Mouse (Mus musculus) midbrain, embryonic 13.5 days (tissue): ENCODE results near the gene Pigyl. TPM values are rescaled to one million over a fixed set of nuclear protein-coding genes. Genes with fewer than 3 reads are reported as not detected.

Source experiments
- ATAC-seq: fragments of 200-750 bp; cut with Nextera tagmentation; 2 replicates; pipeline ENCODE4 v1.8.0; 2017; ENCODE audit warnings: mild to moderate bottlenecking, moderate TSS enrichment, moderate library complexity
- H3K27ac ChIP-seq: fragments of 300-500 bp; sonication (generic); 2 replicates; pipeline ENCODE4 v1.5.1; 2015; ENCODE audit warnings: inconsistent platforms, mild to moderate bottlenecking, moderate library complexity
- H3K27me3 ChIP-seq: fragments of 300-500 bp; sonication (generic); 2 replicates; pipeline ENCODE4 v1.6.1; 2015; ENCODE audit warnings: mild to moderate bottlenecking, inconsistent platforms
- H3K36me3 ChIP-seq: fragments of 300-500 bp; sonication (generic); 2 replicates; pipeline ENCODE4 v1.6.1; 2015; ENCODE audit warnings: mild to moderate bottlenecking, inconsistent platforms
- H3K4me1 ChIP-seq: fragments of 300-500 bp; sonication (generic); replicated peaks from 2 replicates; pipeline ENCODE4 v1.6.1; 2015; ENCODE audit warnings: inconsistent platforms
- H3K4me2 ChIP-seq: fragments of 300-500 bp; sonication (generic); replicated peaks from 2 replicates; pipeline ENCODE4 v1.6.1; 2015; ENCODE audit warnings: moderate library complexity, mild to moderate bottlenecking, inconsistent platforms
- H3K4me3 ChIP-seq: fragments of 300-500 bp; sonication (generic); replicated peaks from 2 replicates; pipeline ENCODE4 v1.5.1; 2015; ENCODE audit warnings: mild to moderate bottlenecking, inconsistent platforms
- H3K9ac ChIP-seq: fragments of 300-500 bp; sonication (generic); replicated peaks from 2 replicates; pipeline ENCODE4 v1.6.1; 2015; ENCODE audit warnings: mild to moderate bottlenecking, inconsistent platforms
- H3K9me3 ChIP-seq: fragments of 300-500 bp; sonication (generic); 2 replicates; pipeline ENCODE4 v1.6.1; 2016; ENCODE audit warnings: mild to moderate bottlenecking, inconsistent platforms
- WGBS: fragments of 180-500 bp; shearing (Covaris S2); methylation state at CpG from one replicate; pipeline ENCODE4 v1.1.7; 2015; 5-methylcytosine and 5-hydroxymethylcytosine counted together
- microRNA-seq: library from miRNA; unstranded; fragments of <30 nt; microRNA quantifications from one replicate; pipeline ENCODE4, GENCODE M21; 2016
- polyA plus RNA-seq: library from polyadenylated mRNA; unstranded; fragments of >200 nt; fragmentation: Nextera tagmentation; extraction: Ambion mirVana; gene quantifications from 2 replicates; pipeline ENCODE4 v1.2.1, GENCODE M21; 2015

Pigyl gene
- polyA plus RNA-seq, 1 experiment from 2014 or later = 79.4 TPM

DNA sequence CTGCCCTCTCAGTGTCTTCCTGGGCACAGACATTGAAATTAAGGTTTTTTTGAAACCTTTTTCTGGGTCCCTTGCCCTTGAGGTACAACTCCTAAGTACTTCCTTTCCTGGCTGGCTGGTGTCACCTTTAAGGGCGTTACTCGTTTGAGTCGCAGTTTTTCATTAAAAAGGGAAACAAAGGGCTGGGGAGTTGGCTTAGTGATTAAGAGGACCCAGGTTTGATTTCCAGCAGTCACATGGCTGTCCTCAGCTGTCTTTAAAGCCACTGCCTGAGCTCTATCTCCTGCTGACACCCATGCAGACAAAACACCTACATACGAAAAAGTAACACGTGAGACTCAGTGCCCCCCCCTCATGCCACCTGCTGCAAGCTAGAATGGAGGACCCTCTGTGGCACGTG is 9.3 kb downstream of the Pigyl start:
- Histone ChIP-seq H3K27me3 (0 out of 2 replicates have a peak, but pooled peaks cover 2% of the 10 kb centered on the region), H3K36me3 (no peaks in the 10 kb centered on the region), H3K4me3 (no peak overlapping the region), H3K27ac (no peak overlapping the region), H3K4me1 (peaks cover 8% of the 10 kb centered on the region; the same call in 1 of the 2 replicates), H3K9me3 (peaks cover 7% of the 10 kb centered on the region; the same call in 1 of the 2 replicates), H3K9ac (no peak overlapping the region), H3K4me2 (no peak overlapping the region)
- no peak for ATAC-seq
- WGBS = 53% methylated on average over 6 of the region's 6 CpGs

DNA sequence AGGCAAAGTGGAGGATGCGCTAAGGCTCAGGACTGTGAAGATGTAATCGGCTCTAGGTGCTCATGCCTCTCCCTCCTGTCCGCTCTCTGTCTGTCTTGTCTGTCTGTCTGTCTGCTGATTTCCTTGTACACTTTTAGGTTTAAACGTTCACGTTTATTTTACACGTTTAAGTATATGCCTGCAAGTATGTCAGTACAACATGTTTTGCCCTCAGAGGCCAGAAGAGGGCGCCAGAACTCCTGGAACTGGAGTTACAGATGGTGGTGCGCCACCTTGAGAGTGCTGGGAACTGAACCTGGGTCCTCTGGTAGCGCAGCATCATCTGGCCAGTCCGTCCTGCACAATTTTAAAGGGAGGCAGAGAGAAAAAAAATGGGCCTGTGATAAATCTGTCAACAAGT is 10.0 kb downstream of the Pigyl start:
- Histone ChIP-seq H3K4me1 (peaks cover 8% of the 10 kb centered on the region; the same call in 1 of the 2 replicates), H3K36me3 (no peaks in the 10 kb centered on the region), H3K27ac (no peak overlapping the region), H3K9ac (no peak overlapping the region), H3K4me3 (no peak overlapping the region), H3K9me3 (peaks cover 7% of the 10 kb centered on the region; the same call in 1 of the 2 replicates), H3K27me3 (0 out of 2 replicates have a peak, but pooled peaks cover 2% of the 10 kb centered on the region), H3K4me2 (no peak overlapping the region)
- WGBS = 89% methylated on average over 10 of the region's 10 CpGs
- no peak for ATAC-seq

DNA sequence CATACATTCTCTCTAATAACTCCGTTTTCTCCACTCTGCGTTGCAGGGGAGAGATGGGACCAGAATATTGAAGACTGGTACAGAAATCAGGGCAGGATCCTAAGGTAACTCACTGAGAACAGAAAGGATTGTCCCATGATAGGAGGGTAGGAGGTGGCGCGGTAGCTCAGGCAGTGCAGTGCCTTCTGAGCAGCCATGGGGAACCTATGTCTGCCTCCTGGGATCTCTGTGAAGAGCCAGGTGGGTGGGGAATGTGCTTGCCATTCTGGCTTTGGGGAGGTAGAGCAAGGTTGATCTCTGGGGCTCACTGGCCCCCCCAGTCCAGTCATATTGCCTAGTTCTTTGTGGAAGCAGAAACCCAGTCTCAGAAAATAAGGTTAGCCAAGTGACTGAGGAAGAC is 11.1 kb downstream of the Pigyl start:
- H3K9me3 ChIP-seq = peaks cover 7% of the 10 kb centered on the region; the same call in 1 of the 2 replicates
- WGBS = 96% methylated on average over 4 of the region's 4 CpGs

DNA sequence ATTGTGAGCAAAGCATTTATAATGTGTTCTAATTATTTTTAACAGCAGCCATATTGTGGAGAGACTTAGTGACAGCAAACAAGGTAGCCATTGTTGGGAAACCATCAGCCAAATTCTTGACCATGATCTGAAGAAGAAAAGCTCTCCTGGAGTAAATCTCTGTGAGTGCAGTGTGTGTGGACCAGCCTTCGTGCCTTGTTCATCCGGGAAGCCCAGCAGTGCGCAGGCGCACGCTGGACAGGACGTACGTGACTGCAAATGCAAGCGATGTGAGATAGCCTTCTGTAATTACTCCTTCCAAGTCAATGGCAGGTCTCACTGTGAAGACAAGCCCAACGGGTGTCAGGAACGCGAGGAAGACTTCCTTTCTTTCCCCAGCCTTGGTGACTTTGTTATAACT is 12.7 kb downstream of the Pigyl start:
- no peak overlapping the region for H3K9ac ChIP-seq
- H3K27ac ChIP-seq = no peak overlapping the region
- peaks cover 7% of the 10 kb centered on the region; the same call in 1 of the 2 replicates for H3K4me1 ChIP-seq
- no peak for ATAC-seq
- H3K9me3 ChIP-seq = peaks cover 7% of the 10 kb centered on the region; the same call in 1 of the 2 replicates
- H3K36me3 ChIP-seq = no peaks in the 10 kb centered on the region
- WGBS = 97% methylated on average over 11 of the region's 11 CpGs
- no peak overlapping the region for H3K4me2 ChIP-seq
- H3K4me3 ChIP-seq = no peak overlapping the region
- H3K27me3 ChIP-seq = no peaks in the 10 kb centered on the region

More for the DNA sequence above, 11.1 kb downstream of the Pigyl start:
- H3K27me3 ChIP-seq = 0 out of 2 replicates have a peak, but pooled peaks cover 2% of the 10 kb centered on the region
- H3K36me3 ChIP-seq = no peaks in the 10 kb centered on the region
- H3K9ac ChIP-seq = no peak overlapping the region
- ATAC-seq = no peak
- H3K4me3 ChIP-seq = no peak overlapping the region
- no peak overlapping the region for H3K27ac ChIP-seq
- peaks cover 8% of the 10 kb centered on the region; the same call in 1 of the 2 replicates for H3K4me1 ChIP-seq
- H3K4me2 ChIP-seq = no peak overlapping the region

DNA sequence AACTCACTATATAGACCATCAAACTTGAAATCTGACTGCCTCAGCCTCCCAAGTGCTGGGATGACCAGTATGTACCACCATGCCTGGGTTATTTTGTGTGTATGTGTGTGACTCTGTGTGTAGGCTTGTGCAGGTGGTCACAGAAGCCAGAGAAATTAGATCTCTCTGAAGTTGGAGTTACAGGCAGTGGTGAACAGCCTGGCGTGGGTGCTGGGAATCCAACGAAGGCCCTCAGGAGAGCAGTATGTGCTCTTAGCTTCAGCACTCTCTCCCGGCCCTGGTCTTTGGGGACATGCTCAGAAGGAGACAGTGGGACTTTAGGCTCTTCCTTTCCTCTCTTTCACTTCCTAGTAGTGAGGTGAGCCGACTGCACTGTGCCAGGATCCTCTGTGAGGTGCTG is 15.7 kb downstream of the Pigyl start:
- Histone ChIP-seq H3K4me1 (no peaks in the 10 kb centered on the region), H3K9ac (no peak overlapping the region), H3K27me3 (no peaks in the 10 kb centered on the region), H3K36me3 (no peaks in the 10 kb centered on the region), H3K27ac (no peak overlapping the region), H3K9me3 (peaks cover 11% of the 10 kb centered on the region; the same call in 1 of the 2 replicates), H3K4me3 (no peak overlapping the region), H3K4me2 (no peak overlapping the region)
- 86% methylated on average over 4 of the region's 4 CpGs for WGBS
- no peak for ATAC-seq

DNA sequence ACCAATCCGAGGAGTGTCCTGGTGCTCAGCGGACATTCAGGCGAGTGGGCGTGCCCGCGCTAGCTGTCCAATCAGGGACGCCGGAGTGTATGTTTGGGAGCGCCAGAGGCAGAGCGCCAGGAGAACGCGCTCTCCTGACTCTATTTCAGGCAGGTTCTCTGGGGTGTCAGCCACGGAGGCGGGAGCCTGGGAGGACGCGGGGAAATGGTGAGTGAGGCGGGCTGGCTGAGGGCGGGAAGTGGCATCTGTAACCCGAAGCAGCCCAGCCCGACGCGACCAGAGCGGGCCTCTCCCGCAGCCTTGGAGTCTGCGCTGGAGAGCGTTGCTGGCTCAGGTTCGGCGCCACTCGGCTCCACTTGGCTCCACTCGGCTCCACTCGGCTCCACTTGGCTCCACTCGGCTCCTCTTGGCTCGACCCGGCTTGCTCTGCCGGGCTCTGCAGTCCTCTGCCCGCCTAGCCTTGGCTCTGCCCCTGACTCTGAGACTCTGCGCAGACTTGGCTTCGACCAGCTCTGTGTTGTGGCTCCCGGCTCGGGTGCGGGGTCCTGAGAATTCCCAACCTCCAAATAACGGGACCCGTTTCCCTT is 31.5 kb downstream of the Pigyl start, which contains the start of gene Zfp872:
Zfp872 (plus strand) TSS at position 66 of the 587 bp plus-strand sequence.
- peaks cover 8% of the 10 kb centered on the region; the same call in 1 of the 2 replicates for H3K4me1 ChIP-seq
- peak within 1 kb of the TSS; percentile 45 for H3K4me3 ChIP-seq
- peak; percentile 82 for ATAC-seq
- H3K27ac ChIP-seq = no peak within 1 kb of the TSS
- peaks cover 5% of the 10 kb centered on the region; the same call in 1 of the 2 replicates for H3K9me3 ChIP-seq
- WGBS = 18% methylated on average over 43 of the region's 43 CpGs
- peaks cover 11% of the 10 kb centered on the region; the same call in 1 of the 2 replicates for H3K27me3 ChIP-seq
- H3K9ac ChIP-seq = peak within 1 kb of the TSS; percentile 55
- no peaks in the 10 kb centered on the region for H3K36me3 ChIP-seq
- H3K4me2 ChIP-seq = peak within 1 kb of the TSS; percentile 69

DNA sequence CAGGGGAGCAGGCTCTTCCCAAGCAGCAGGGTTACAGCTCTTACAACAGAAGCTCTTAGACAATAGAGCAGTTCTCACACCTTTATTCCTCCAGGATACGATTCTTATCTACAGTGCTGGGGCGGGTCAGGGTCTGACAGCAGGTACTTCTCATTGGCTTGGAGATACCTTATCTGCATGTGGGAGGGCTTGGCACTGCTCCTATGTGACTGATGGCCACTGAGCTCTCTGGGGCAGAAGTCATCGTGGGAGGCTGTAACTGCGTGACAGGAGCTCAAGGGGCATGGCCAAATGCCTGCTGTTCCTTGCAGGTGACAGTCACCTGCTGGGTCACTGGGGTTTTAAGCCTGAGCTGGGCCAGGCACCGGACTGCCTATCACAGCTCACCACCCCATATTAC is 39.8 kb downstream of the Pigyl start:
- H3K4me2 ChIP-seq = no peak overlapping the region
- peaks cover 3% of the 10 kb centered on the region; the same call in 1 of the 2 replicates for H3K36me3 ChIP-seq
- peaks cover 19% of the 10 kb centered on the region for H3K9me3 ChIP-seq
- WGBS = 50% methylated on average over 5 of the region's 5 CpGs
- H3K27ac ChIP-seq = no peak overlapping the region
- no peaks in the 10 kb centered on the region for H3K4me1 ChIP-seq
- H3K4me3 ChIP-seq = no peak overlapping the region
- H3K27me3 ChIP-seq = no peaks in the 10 kb centered on the region
- no peak for ATAC-seq
- no peak overlapping the region for H3K9ac ChIP-seq

Small RNAs within 50 kb of the gene (microRNA-seq; reads per million reads assigned to microRNA genes)
- gene Mir7084 = not detected

Other genes starting within 250 kb of the Pigyl start
- gene Rab3d, start 238.7 kb upstream of the Pigyl start, polyA plus RNA-seq = 10.8 and 11.4 TPM in 2 replicates
- 7.1 and 10.3 TPM in 2 replicates for gene Ccdc159, start 229.4 kb upstream of the Pigyl start, polyA plus RNA-seq
- gene Tmem205, start 229.3 kb upstream of the Pigyl start, polyA plus RNA-seq = 41.1 and 42.0 TPM in 2 replicates
- 65.8 and 72.0 TPM in 2 replicates for gene Plppr2, start 219.8 kb upstream of the Pigyl start, polyA plus RNA-seq
- gene Swsap1, start 201.1 kb upstream of the Pigyl start, polyA plus RNA-seq = 9.8 and 12.6 TPM in 2 replicates
- 1.4 and 2.5 TPM in 2 replicates for gene Epor, start 193.3 kb upstream of the Pigyl start, polyA plus RNA-seq
- 1.0 and 1.4 TPM in 2 replicates for gene Rgl3, start 167.4 kb upstream of the Pigyl start, polyA plus RNA-seq
- 3.9 and 4.9 TPM in 2 replicates for gene Ccdc151, start 154.2 kb upstream of the Pigyl start, polyA plus RNA-seq
- 94.7 and 99.3 TPM in 2 replicates for gene Prkcsh, start 154.0 kb upstream of the Pigyl start, polyA plus RNA-seq
- 84.4 and 89.4 TPM in 2 replicates for gene Elavl3, start 104.8 kb upstream of the Pigyl start, polyA plus RNA-seq
- not detected in 2 replicates for gene Gm49318, start 85.6 kb upstream of the Pigyl start, polyA plus RNA-seq
- 17.7 and 19.8 TPM in 2 replicates for gene Zfp653, start 85.5 kb upstream of the Pigyl start, polyA plus RNA-seq
- gene Ecsit, start 71.4 kb upstream of the Pigyl start, polyA plus RNA-seq = 44.3 and 50.3 TPM in 2 replicates
- gene Cnn1, start 57.6 kb upstream of the Pigyl start, polyA plus RNA-seq = 1.7 and 2.0 TPM in 2 replicates
- 185 and 190 TPM in 2 replicates for gene Elof1, start 39.7 kb upstream of the Pigyl start, polyA plus RNA-seq
- gene Acp5, start 21.1 kb upstream of the Pigyl start, polyA plus RNA-seq = 0.42 and 0.64 TPM in 2 replicates
- 0.22 and 0.24 TPM in 2 replicates for gene Zfp872, start 31.2 kb downstream of the Pigyl start, polyA plus RNA-seq
- gene Zfp809, start 68.9 kb downstream of the Pigyl start, polyA plus RNA-seq = 10.1 and 13.4 TPM in 2 replicates
- 9.7 and 10.0 TPM in 2 replicates for gene Zfp599, start 103.0 kb downstream of the Pigyl start, polyA plus RNA-seq
- 39.9 and 43.3 TPM in 2 replicates for gene Zfp810, start 150.8 kb downstream of the Pigyl start, polyA plus RNA-seq
- gene Anln, start 232.3 kb downstream of the Pigyl start, polyA plus RNA-seq = 10.7 and 12.1 TPM in 2 replicates